Mouse (Mus musculus): ENCODE results near the gene Skp2.

Gene Skp2

DNA sequence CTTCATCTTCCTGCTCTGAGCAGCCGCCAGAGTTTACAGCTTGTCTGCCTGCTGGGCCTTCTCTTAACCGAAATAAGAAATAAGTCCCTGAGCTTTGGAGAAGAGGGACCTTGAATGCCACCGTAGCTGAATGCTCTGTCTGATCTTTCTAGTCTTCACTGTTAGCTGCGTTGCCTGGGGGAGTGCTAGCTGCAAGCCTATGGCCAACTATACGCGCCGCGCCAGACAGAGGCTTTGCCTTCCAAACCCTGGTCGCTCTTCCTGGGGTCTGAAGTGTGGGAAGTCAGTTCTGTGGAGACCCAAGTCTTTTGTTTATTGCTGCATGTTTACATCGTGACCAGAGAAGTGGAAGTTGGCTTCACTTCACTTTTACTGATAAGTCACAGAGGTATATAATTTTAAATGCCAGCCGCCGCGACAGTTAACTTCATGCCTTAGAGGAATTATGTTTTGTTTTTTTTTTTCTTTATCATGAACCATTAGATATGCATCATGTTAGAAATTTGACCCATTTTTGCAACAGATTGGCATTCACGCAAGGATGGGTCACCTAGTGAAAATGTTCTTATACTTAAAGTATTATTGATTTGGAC, 79.5 kb downstream of the Skp2 start:
- DNase-seq (ENCODE audit: low read depth, low spot score), result no peak

DNA sequence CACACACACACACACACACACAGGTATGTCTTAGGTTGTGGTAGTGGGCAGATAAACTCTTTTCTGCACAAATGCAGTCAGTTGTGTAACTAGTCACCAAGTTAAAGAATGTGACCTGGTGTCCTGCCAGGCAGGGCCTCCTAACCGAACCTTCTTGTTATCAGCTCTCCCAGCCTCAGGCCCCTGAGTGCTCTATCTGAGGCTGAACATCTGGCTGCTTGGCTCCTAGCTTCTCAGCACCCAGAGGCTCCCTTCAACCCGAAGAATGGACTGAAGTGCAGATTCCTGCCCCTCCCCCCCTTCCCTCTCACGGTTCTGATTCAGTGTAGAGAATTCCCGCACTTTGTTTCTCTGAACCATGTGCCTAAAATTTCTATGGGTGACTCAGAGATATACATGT, 80.6 kb downstream of the Skp2 start:
- DNase-seq (ENCODE audit: low read depth, low spot score), result no peak

DNA sequence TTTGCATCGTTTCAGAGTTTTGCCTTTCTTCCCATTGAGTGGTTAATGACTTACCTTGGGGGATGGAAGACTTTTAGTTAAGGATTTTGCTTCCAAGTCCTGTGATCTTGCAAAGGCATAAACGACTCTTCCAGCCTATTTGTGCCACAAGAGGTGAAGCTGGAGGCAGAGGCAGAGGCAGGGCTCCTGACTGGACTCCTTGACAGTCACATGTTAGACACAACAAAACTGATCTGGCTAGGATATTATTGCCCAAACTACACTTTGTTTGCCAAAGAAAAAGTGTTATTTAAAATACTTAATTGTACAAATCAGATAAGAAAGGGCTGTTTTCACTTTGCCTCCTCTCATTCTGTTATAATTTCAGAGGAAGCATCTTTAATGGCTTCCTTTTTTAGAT, 81.1 kb downstream of the Skp2 start:
- no peak for DNase-seq (ENCODE audit: low read depth, low spot score)

DNA sequence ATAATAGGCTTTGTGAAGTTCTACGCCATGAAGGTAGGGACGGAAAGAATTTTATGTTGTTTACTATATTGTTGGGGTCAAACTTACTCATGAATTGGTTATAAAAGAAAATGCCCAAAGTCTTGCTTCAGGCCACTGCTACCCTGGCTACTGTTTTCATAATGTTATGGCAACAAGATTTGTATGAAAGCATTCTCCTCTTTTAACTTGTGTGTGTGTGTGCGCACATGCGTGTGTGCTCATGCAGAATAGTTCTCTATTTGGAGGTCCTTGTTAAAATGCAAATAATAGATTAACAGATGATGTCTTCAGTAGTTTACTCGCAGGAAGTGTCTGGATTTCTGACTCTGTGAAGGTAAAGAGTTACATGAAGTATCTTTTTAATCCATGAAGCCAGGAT, 81.5 kb downstream of the Skp2 start:
- no peak for DNase-seq (ENCODE audit: low read depth, low spot score)

DNA sequence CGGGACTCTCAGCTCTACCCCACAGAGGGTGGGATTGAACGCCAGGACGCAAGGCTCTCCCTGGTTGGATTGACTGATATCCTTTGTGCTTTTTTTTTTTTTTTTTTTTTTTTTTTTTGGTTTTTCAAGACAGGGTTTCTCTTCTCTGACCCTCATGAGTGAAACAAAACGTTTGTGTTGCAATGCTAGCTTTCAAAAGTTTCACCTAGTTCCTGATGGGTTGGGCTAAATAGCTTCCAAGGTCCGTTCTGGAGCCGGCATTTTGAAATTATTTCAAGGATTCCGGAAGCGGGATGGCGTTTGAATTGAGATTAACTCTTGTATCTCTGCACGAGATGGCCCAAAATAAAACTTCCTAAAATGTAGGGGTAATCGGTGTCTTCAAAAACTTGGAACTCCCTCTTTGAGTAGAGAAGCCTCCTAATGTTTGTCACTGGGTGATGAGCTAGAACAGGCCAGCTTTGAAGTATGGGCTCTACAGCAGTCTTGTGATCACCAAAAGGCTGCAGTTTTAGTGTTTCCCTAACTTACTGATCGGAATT, 82.1 kb downstream of the Skp2 start:
- DNase-seq (ENCODE audit: low read depth, low spot score), result no peak

DNA sequence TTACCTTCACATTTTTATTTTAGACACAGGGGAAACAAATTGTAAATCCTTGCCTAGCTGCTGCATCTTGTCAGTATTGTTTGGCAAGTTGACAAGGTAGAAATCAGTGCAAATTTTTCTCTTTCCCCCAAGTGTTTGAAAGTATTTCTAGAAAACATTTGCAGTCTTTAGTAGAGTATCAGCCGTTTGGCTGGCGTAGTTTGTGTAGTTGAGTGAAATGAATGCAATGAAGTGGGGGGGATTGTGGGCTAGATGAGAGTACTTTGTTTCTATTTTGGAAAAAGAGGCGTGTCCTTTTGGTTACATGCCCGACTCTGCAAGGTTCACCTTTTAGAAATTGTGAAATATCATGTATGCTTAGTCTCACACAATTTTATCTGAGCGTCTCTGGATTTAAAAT, 82.6 kb downstream of the Skp2 start:
- no peak for DNase-seq (ENCODE audit: low read depth, low spot score)

DNA sequence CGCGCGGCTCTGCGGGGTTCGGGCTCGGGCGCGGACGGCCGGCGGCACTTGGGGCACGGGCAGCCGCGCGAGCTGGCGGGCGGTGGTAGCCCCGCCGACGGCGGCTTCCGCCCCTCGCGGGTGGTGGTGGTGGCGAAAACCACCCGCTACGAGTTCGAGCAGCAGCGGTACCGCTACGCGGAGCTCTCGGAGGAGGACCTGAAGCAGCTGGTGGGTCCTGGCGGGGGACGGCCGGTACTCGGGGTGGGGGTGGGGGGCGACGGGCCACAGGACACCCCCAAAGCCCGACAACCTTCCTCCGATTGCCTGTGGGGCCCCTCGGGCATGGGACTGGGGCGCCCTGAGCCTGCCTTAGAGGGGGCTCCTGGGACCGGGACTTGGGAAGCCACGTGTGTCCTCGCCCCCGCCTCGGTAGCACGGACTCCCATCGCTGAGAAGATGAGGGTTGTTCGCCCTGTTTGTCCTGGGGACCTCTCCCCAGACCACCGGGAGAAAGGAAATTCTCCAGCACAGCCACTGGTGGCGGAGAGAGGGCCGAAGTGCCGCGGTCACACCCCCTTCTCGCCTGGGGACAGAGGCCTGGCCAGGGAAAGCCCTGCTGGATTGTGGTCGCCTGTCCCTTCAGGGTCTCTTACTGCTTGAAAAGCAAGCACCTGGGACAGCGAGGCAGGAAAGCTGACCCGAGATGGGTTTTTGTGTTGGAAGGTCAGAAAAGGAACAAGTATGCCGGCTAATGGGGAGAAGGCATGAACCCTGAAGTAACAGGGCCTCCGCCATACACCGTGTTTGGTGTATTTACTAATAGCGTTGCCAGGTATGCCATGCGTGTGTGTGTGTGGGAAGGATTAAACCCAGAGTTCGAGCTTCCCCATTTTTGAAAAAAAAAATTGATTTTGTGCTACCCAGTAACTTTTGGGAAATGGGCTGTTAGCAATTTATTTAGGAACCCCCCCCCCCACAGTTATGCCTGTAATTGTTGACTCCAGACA, 83.4 kb downstream of the Skp2 start:
- no peak for DNase-seq (ENCODE audit: low read depth, low spot score)

DNA sequence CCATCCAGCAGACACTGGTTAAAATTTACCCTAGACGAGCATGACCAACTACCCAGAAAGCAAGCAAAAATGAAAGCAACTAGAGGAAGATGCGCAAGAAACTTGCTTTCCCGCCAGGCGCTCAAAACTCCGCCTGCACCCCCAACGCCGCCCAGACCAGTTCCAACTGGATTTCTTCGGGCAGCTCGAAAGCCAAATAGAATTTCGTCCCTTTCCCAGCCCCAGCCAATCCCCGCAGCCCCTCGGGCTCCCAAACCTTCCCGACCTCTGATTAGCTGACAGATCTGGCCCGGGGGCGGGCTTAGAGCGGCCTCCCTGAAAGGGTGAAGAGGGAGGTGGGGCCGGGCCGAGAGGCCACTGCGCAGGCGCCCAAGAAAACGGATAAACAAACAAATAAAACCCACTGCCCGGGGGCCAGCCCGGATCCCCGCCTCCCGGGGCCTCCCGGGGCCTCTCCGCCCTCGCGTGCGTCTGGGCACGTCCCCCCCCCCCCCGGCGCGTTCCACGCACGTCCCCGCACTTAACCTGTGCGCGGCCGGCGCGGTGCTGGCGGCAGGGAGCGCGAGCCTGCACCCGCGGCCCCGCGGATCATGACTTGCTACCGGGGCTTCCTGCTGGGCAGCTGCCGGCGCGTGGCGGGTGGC, 84.2 kb downstream of the Skp2 start, which contains the start of gene Nadk2:
Gene Nadk2 (plus strand): TSS at position 349 of the 644 bp plus-strand sequence.
- peak; percentile 96 for DNase-seq (ENCODE audit: low read depth, low spot score)

DNA sequence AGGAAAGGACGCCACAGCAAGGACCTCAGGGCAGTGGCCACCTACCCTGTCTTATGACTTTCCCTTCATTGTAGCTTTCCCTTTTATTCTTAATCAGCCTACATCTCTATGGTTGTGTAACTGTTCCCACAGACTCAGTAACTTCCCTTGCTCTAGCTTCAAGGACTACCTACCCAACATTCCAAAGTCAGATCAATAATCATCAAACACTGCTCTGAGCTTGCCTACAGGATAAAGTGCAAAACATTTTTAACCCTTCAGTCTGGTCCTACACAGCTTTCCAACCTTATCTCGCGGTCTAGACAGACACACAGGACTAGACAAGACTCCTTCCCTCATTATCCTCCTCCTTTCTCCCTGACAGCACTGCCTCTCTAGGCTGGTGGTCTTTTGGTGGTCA, 84.9 kb downstream of the Skp2 start:
- DNase-seq (ENCODE audit: low read depth, low spot score), result no peak

DNA sequence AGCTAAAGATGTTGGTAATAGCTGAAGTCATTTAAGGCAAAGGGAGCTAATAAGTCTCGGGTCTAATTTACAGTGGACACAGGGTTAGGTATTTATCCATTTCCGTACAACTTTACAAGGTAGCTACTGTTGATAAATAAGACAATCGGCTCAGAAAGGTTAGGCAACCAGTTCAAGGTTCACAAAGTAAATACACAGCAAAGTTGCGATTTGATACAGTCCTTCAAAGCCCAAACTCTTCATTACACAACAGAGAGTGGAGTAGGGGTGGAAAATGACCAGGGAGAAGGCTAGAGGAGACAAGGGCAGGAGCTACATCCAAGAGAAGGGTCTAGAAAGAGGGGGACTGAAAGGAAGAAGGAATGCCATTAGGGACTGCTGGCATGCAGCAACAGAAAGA, 86.3 kb downstream of the Skp2 start:
- no peak for DNase-seq (ENCODE audit: low read depth, low spot score)

Data from retina, adult 2 months (tissue).